In the genomic region with DNA sequence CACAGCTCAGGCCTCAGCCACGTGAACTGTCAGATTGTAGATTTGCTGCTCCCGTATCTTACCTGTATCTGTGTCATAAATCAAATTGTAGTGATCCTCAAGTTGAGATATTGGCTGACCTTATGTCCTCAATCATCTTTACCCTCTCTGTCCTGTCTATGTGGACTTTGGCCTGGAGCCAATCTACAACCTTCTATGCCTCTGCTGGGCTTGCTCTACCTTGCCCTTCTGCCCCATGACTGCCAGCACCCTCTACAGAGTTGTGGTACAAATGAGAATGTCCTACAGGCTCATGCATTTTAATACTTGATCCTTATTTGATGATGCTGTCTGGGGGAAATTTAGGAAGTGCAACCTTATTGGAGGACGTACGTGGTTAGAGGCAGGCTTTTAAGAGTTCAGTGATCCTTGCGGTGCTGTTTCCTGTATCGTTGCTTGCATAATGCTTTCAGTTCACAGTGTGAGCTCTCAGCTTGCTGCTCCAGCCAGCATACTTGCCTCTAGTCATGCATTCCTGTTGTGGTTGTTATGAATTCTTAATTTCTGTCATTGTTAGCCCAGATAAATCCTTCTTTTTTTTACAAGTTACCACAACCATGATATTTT, we compare ENCODE assay signal across 22 mouse cellular contexts.
DNase-seq lines count a peak whose midpoint lies in the region; ATAC-seq and TF ChIP-seq lines count a peak whose summit lies in the region.
"Had no signal": no experiment of that assay in that cellular context is flagged by ENCODE, and none has a peak within 500 bp of the region (broad histone marks: within the 10 kb centered on the region; RNA-seq: fewer than 3 reads in every experiment).

No protein-coding gene starts in this region.

- no peaks in the 10 kb centered on the region for H3K4me1 ChIP-seq in intestine, embryonic 15.5 days (replicated peaks)
- no peaks in the 10 kb centered on the region for H3K4me1 ChIP-seq in intestine, postnatal 0 days (replicated peaks; ENCODE audit: control insufficient read depth, insufficient read depth, low read length)
- no peaks in the 10 kb centered on the region for H3K4me1 ChIP-seq in liver, embryonic 12.5 days
- no peaks in the 10 kb centered on the region for H3K4me1 ChIP-seq in liver, embryonic 11.5 days (replicated peaks; ENCODE audit: control insufficient read depth, insufficient read depth, low read length)
- H3K4me1 ChIP-seq: embryonic facial prominence, embryonic 10.5 days; hindbrain, embryonic 15.5 days; megakaryocyte, embryonic 14.5 days; neural tube, embryonic 13.5 days had no signal

- H3K36me3 ChIP-seq in intestine, embryonic 15.5 days = no peaks in the 10 kb centered on the region
- no peaks in the 10 kb centered on the region for H3K36me3 ChIP-seq in intestine, postnatal 0 days (ENCODE audit: control insufficient read depth, insufficient read depth)
- H3K36me3 ChIP-seq in liver, embryonic 12.5 days = no peaks in the 10 kb centered on the region
- H3K36me3 ChIP-seq in liver, embryonic 11.5 days (ENCODE audit: control insufficient read depth, insufficient read depth, low read length) = no peaks in the 10 kb centered on the region
- H3K36me3 ChIP-seq: embryonic facial prominence, embryonic 10.5 days; hindbrain, embryonic 15.5 days; neural tube, embryonic 13.5 days had no signal

- no peaks in the 10 kb centered on the region for H3K9me3 ChIP-seq in intestine, embryonic 15.5 days
- H3K9me3 ChIP-seq in intestine, postnatal 0 days (ENCODE audit: control insufficient read depth) = no peaks in the 10 kb centered on the region
- H3K9me3 ChIP-seq in liver, embryonic 12.5 days (replicated peaks) = no peaks in the 10 kb centered on the region
- H3K9me3 ChIP-seq in liver, embryonic 11.5 days (ENCODE audit: control insufficient read depth, low read length) = no peaks in the 10 kb centered on the region
- H3K9me3 ChIP-seq: embryonic facial prominence, embryonic 10.5 days; hindbrain, embryonic 15.5 days; megakaryocyte, embryonic 14.5 days; neural tube, embryonic 13.5 days had no signal

- no peaks in the 10 kb centered on the region for H3K27me3 ChIP-seq in intestine, embryonic 15.5 days (replicated peaks)
- no peaks in the 10 kb centered on the region for H3K27me3 ChIP-seq in intestine, postnatal 0 days (replicated peaks; ENCODE audit: control insufficient read depth, insufficient read depth, low read length)
- no peaks in the 10 kb centered on the region for H3K27me3 ChIP-seq in liver, embryonic 12.5 days (replicated peaks)
- no peaks in the 10 kb centered on the region for H3K27me3 ChIP-seq in liver, embryonic 11.5 days (replicated peaks; ENCODE audit: control insufficient read depth, insufficient read depth, low read length)
- H3K27me3 ChIP-seq: hindbrain, embryonic 15.5 days; megakaryocyte, embryonic 14.5 days; neural tube, embryonic 13.5 days had no signal

- H3K9ac ChIP-seq in intestine, embryonic 15.5 days = no peak overlapping the region
- H3K9ac ChIP-seq in intestine, postnatal 0 days (ENCODE audit: low read depth, low read length) = no peak overlapping the region
- no peak overlapping the region for H3K9ac ChIP-seq in liver, embryonic 12.5 days
- H3K9ac ChIP-seq in liver, embryonic 11.5 days (ENCODE audit: low read depth, low read length) = no peak overlapping the region
- H3K9ac ChIP-seq: hindbrain, embryonic 15.5 days; liver, embryonic 14.5 days; neural tube, embryonic 13.5 days had no signal

- peak; percentile 56 for ATAC-seq in intestine, embryonic 15.5 days
- ATAC-seq in intestine, postnatal 0 days = no peak
- ATAC-seq in liver, embryonic 12.5 days = peak; percentile 24; the same call in 1 of the 2 replicates
- no peak for ATAC-seq in liver, embryonic 11.5 days (replicated peaks; ENCODE audit: low FRiP score)
- peak; percentile 73 to 89 for ATAC-seq in hematopoietic stem cell, adult 5-6 weeks (replicated peaks in 1 of 2; ENCODE audit: insufficient read depth in 1 of 2, low FRiP score in 2 of 2, low TSS enrichment in 1 of 2, low read depth in 1 of 2, poor library complexity in 2 of 2, severe bottlenecking in 2 of 2)
- ATAC-seq: lung, postnatal 0 days had no signal

- no peak for TF ChIP-seq CTCF in intestine, postnatal 0 days (IDR thresholded peaks at IDR 0.05; ENCODE audit: low read depth)

- H3K4me3 ChIP-seq in intestine, embryonic 15.5 days (replicated peaks) = no peak overlapping the region
- no peak overlapping the region for H3K4me3 ChIP-seq in intestine, postnatal 0 days (ENCODE audit: low read depth, low read length)
- no peak overlapping the region for H3K4me3 ChIP-seq in liver, embryonic 12.5 days
- H3K4me3 ChIP-seq in liver, embryonic 11.5 days (ENCODE audit: low read depth, low read length) = no peak overlapping the region
- H3K4me3 ChIP-seq: embryonic facial prominence, embryonic 10.5 days; gastrocnemius, adult 2 months; hindbrain, embryonic 15.5 days; megakaryocyte, embryonic 14.5 days; neural tube, embryonic 13.5 days had no signal

- H3K4me2 ChIP-seq in intestine, embryonic 15.5 days (replicated peaks) = no peak overlapping the region
- no peak overlapping the region for H3K4me2 ChIP-seq in intestine, postnatal 0 days (replicated peaks; ENCODE audit: low read depth)
- H3K4me2 ChIP-seq in liver, embryonic 12.5 days = no peak overlapping the region
- H3K4me2 ChIP-seq in liver, embryonic 11.5 days = no peak overlapping the region
- H3K4me2 ChIP-seq: hindbrain, embryonic 15.5 days; neural tube, embryonic 13.5 days had no signal

- no peak overlapping the region for H3K27ac ChIP-seq in intestine, embryonic 15.5 days
- no peak overlapping the region for H3K27ac ChIP-seq in intestine, postnatal 0 days (ENCODE audit: low read depth, low read length)
- H3K27ac ChIP-seq in liver, embryonic 12.5 days = no peak overlapping the region
- no peak overlapping the region for H3K27ac ChIP-seq in liver, embryonic 11.5 days (ENCODE audit: low read depth, low read length)
- H3K27ac ChIP-seq: embryonic facial prominence, embryonic 10.5 days; gastrocnemius, adult 2 months; hindbrain, embryonic 15.5 days; liver, embryonic 14.5 days; neural tube, embryonic 13.5 days had no signal

- no peak for DNase-seq in liver, embryonic 11.5 days (ENCODE audit: low spot score)
- peak; percentile 42 to 60 for DNase-seq in urinary bladder, postnatal 36 days (ENCODE audit: low spot score in 2 of 2)
- no peak for DNase-seq in layer of hippocampus, adult 9-10 months (ENCODE audit: low spot score)
- DNase-seq: adrenal gland, postnatal 14 days; B cell, adult 2 months; cerebellum, adult 18-20 months; gastrocnemius, adult 2 months; heart, adult 18-20 months; heart, postnatal 36 days; left cerebral cortex, postnatal 4 days; midbrain, embryonic 14.5 days; right cerebral cortex, adult 18-20 months had no signal

- 72% methylated on average over 6 of the region's 6 CpGs for WGBS in intestine, embryonic 15.5 days
- 57% methylated on average over 6 of the region's 6 CpGs for WGBS in intestine, postnatal 0 days
- 38% methylated on average over 6 of the region's 6 CpGs for WGBS in liver, embryonic 12.5 days (ENCODE audit: insufficient replicate concordance)
- 56% methylated on average over 6 of the region's 6 CpGs for WGBS in liver, embryonic 11.5 days

Comparison
In these comparisons a context has a peak if more than half of its experiments do, and no peak if none do; other contexts are left out.
1. ATAC-seq: peak in intestine, embryonic 15.5 days (single experiment), liver, embryonic 12.5 days (single experiment) and hematopoietic stem cell, adult 5-6 weeks (2 of 2); none in intestine, postnatal 0 days (single experiment) and liver, embryonic 11.5 days (single experiment).
2. DNase-seq: peak in urinary bladder, postnatal 36 days (2 of 2); none in liver, embryonic 11.5 days (single experiment) and layer of hippocampus, adult 9-10 months (single experiment).